Mouse (Mus musculus) midbrain, postnatal 0 days (tissue): ENCODE data around the gene Ttc24. TPM values are rescaled to one million over a fixed set of nuclear protein-coding genes. Genes with fewer than 3 reads are reported as not detected.

Source experiments
- ATAC-seq: fragments of 200-750 bp; cut with Nextera tagmentation; 2 replicates; pipeline ENCODE4 v1.8.0; 2017; ENCODE audit warnings: moderate number of reproducible peaks, mild to moderate bottlenecking, moderate TSS enrichment, moderate library complexity; ENCODE audit not compliant: low FRiP score
- DNase-seq: peaks from one replicate; pipeline ENCODE4 v3.0.0-alpha.2; 2015; ENCODE audit warnings: low spot score
- H3K27ac ChIP-seq: fragments of 300-500 bp; sonication (generic); 2 replicates; pipeline ENCODE4 v1.5.1; 2014; ENCODE audit warnings: low read depth, mild to moderate bottlenecking, low read length, mixed read lengths
- H3K27me3 ChIP-seq: fragments of 300-500 bp; sonication (generic); 2 replicates; pipeline ENCODE4 v1.6.1; 2014; ENCODE audit warnings: low read length, control low read depth, mixed read lengths; ENCODE audit not compliant: insufficient read depth
- H3K36me3 ChIP-seq: fragments of 300-500 bp; sonication (generic); 2 replicates; pipeline ENCODE4 v1.6.1; 2014; ENCODE audit warnings: low read length, control low read depth, mixed read lengths; ENCODE audit not compliant: insufficient read depth
- H3K4me1 ChIP-seq: fragments of 300-500 bp; sonication (generic); 2 replicates; pipeline ENCODE4 v1.6.1; 2014; ENCODE audit warnings: mild to moderate bottlenecking, control low read depth, antibody characterized with exemption, low read length, mixed read lengths; ENCODE audit not compliant: insufficient read depth
- H3K4me2 ChIP-seq: fragments of 300-500 bp; sonication (generic); 2 replicates; pipeline ENCODE4 v1.6.1; 2014; ENCODE audit warnings: low read depth, mild to moderate bottlenecking, low read length, mixed read lengths; ENCODE audit not compliant: poor library complexity, severe bottlenecking
- H3K4me3 ChIP-seq: fragments of 300-500 bp; sonication (generic); 2 replicates; pipeline ENCODE4 v1.5.1; 2014; ENCODE audit warnings: low read depth, mild to moderate bottlenecking, low read length, moderate library complexity
- H3K9ac ChIP-seq: fragments of 300-500 bp; sonication (generic); replicated peaks from 2 replicates; pipeline ENCODE4 v1.6.1; 2014; ENCODE audit warnings: mild to moderate bottlenecking, low read length, moderate library complexity, mixed read lengths; ENCODE audit not compliant: poor library complexity, severe bottlenecking
- H3K9me3 ChIP-seq: fragments of 300-500 bp; sonication (generic); 2 replicates; pipeline ENCODE4 v1.6.1; 2016; ENCODE audit warnings: low read length, control low read depth
- CTCF ChIP-seq: IDR thresholded peaks from 2 replicates; pipeline ENCODE4 v1.5.1; 2016; ENCODE audit warnings: antibody characterized with exemption, mild to moderate bottlenecking
- WGBS: fragments of 180-500 bp; shearing (Covaris S2); extraction: QIAGEN DNeasy Blood & Tissue Kit; methylation state at CpG from one replicate; pipeline ENCODE4 v1.1.7; 2014; 5-methylcytosine and 5-hydroxymethylcytosine counted together
- polyA plus RNA-seq: library from polyadenylated mRNA; unstranded; fragments of >200 nt; fragmentation: Nextera tagmentation; extraction: Ambion mirVana; gene quantifications from 2 replicates; pipeline ENCODE4 v1.2.1, GENCODE M21; 2015
- total RNA-seq: library from RNA; depleted of rRNA; stranded (reverse); fragments of >200 nt; gene quantifications from 2 replicates; pipeline ENCODE4 v1.2.3, GENCODE M21; 2014

The Ttc24 gene
- total and polyA plus RNA-seq, 2 experiments from 2014 or later = not detected

DNA sequence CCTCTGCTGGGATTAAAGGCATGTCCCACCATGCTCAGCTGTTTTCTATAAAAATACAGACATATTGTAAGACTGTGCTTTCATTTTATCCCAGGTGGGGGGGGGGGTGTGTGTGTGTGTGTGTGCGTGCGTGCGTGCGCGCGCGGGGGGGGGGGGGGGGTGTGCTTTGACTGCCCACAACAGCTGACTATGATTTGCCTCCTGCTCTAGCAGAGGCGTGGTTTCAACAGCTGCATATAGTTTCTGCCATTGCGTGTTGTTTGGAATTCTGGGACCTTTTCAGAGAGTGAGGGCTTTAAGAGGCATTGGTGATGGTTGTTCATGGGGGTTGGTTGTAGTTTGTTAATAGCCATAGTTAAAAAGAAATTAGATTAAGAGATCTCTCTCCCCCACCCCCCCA lies 7.4 kb upstream of the Ttc24 start:
- Histone ChIP-seq H3K27me3 (no peaks in the 10 kb centered on the region), H3K4me2 (no peak overlapping the region), H3K4me3 (no peak overlapping the region), H3K36me3 (no peaks in the 10 kb centered on the region), H3K9me3 (no peaks in the 10 kb centered on the region), H3K9ac (no peak overlapping the region), H3K27ac (no peak overlapping the region), H3K4me1 (no peaks in the 10 kb centered on the region)
- 86% methylated on average over 7 of the region's 9 CpGs for WGBS
- DNase-seq = no peak
- TF ChIP-seq CTCF = no peak
- no peak for ATAC-seq

DNA sequence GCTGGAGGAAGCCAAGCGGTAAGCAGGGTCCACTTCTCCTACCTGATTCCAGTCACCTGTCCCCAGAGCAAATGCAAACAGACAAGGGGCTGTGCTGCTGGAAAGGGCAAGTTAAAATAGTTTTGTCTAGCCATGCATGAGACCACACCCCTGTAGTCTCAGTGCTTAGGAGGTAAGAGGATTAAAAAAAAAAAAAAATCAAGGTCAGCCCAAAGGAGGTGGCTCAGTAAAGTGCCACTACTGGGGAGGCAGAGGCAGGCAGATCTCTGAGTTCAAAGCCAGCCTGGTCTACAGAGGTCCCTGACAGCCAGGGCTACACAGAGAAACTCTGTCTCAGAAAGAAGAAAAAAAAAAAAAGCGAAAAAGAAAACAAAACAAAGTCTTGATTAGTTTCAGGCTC lies 5.9 kb upstream of the Ttc24 start:
- H3K9ac ChIP-seq = no peak overlapping the region
- ATAC-seq (no peak), DNase-seq (no peak)
- H3K27ac ChIP-seq = no peak overlapping the region
- no peaks in the 10 kb centered on the region for H3K27me3 ChIP-seq
- no peaks in the 10 kb centered on the region for H3K4me1 ChIP-seq
- H3K4me2 ChIP-seq = no peak overlapping the region
- TF ChIP-seq CTCF = no peak
- H3K4me3 ChIP-seq = no peak overlapping the region
- WGBS = 95% methylated on average over 2 of the region's 2 CpGs
- H3K9me3 ChIP-seq = no peaks in the 10 kb centered on the region
- H3K36me3 ChIP-seq = no peaks in the 10 kb centered on the region

DNA sequence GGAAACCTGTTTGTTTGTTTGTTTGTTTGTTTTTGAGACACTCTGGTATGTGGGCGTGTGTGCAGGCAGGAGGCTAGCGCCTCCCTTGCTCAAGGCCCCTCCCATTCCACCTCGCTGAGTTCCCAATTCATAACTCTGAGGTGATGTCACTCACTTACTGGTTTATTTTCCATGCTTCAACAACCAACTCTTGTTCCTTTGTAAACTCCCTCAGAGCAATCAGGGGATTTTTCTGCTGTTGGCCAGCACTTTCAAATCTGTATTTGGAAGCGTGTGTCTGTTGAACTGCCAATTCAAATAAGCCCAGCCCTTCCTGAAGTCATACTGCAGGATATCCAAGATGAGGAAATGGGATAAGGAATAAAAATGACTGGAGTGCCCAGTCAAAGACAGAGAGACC lies 4.6 kb upstream of the Ttc24 start:
- H3K4me1 ChIP-seq = no peaks in the 10 kb centered on the region
- TF ChIP-seq CTCF = no peak
- no peaks in the 10 kb centered on the region for H3K27me3 ChIP-seq
- no peaks in the 10 kb centered on the region for H3K36me3 ChIP-seq
- ATAC-seq = no peak
- peak overlapping the region; percentile 40; the same call in 1 of the 2 replicates for H3K4me3 ChIP-seq
- no peak for DNase-seq
- no peak overlapping the region for H3K4me2 ChIP-seq
- H3K27ac ChIP-seq = no peak overlapping the region
- no peaks in the 10 kb centered on the region for H3K9me3 ChIP-seq
- 13% methylated on average over 4 of the region's 4 CpGs for WGBS
- no peak overlapping the region for H3K9ac ChIP-seq

DNA sequence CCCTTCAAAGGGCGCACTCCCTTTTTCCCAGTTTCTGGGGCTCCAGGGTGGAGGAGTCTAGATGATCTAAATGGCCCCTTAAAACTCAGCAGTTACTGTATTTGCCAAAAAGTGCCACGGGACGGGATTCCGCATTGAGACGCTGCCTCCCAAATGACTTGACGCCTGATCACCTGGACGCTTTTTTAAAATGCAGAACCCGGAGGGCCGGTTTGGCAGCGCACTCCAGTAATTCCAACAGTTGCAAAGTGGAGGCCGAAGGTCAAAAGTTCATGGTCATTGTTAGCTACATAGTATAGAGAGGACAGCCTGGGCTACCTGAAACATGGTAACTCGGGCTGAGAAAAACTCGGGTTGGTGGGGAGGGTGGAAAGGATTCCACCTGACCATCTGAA lies 4.1 kb upstream of the Ttc24 start:
- H3K27me3 ChIP-seq = no peaks in the 10 kb centered on the region
- H3K27ac ChIP-seq = no peak overlapping the region
- WGBS = 2% methylated on average over 13 of the region's 13 CpGs
- ATAC-seq (no peak), DNase-seq (no peak)
- no peaks in the 10 kb centered on the region for H3K36me3 ChIP-seq
- H3K4me3 ChIP-seq = peak overlapping the region; percentile 40
- H3K9ac ChIP-seq = no peak overlapping the region
- TF ChIP-seq CTCF = no peak
- no peaks in the 10 kb centered on the region for H3K4me1 ChIP-seq
- H3K9me3 ChIP-seq = no peaks in the 10 kb centered on the region
- peak overlapping the region; percentile 95 for H3K4me2 ChIP-seq

- Histone ChIP-seq H3K36me3 (no peaks in the 10 kb centered on the region), H3K9ac (peak within 1 kb of the TSS; percentile 37; the same call in 1 of the 2 replicates), H3K27me3 (no peaks in the 10 kb centered on the region), H3K4me2 (peak within 1 kb of the TSS; percentile 95), H3K4me3 (peak within 1 kb of the TSS; percentile 40), H3K4me1 (no peaks in the 10 kb centered on the region), H3K9me3 (no peaks in the 10 kb centered on the region), H3K27ac (peak within 1 kb of the TSS; percentile 70)
- DNase-seq = peak; percentile 96
- WGBS = 19% methylated on average over 33 of the region's 33 CpGs
- peak; percentile 19; the same call in 1 of the 2 replicates for TF ChIP-seq CTCF
- peak; percentile 86 for ATAC-seq
These were observed 3.5 kb upstream of the Ttc24 start, which contains the start of gene Iqgap3 for GRCm38 (mm10) chr3:88081345-88082223. TSS of gene Iqgap3 (plus strand) at chr3:88081971.

DNA sequence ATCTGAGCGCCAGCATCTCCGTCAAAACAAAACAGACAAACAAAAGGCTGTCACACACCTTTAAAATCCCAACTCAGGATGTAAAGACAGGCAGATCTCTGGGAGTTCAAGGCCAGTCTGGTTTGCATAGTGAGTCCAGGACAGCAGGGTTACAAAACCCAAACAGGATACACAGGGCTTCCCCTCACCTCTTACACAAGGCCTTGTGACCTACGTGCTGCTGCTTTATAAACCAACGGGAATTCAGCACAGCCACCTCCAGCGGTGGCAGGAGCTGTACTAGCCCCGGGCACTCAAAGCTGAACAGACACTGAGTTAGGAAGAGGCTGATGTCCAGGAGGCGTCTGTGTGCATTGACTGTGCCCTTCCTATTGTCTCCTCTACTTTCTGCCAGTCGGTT lies 663 bp downstream of the Ttc24 start:
- TF ChIP-seq CTCF = no peak
- Histone ChIP-seq H3K36me3 (no peaks in the 10 kb centered on the region), H3K27ac (no peak overlapping the region), H3K4me1 (no peaks in the 10 kb centered on the region), H3K4me2 (no peak overlapping the region), H3K27me3 (no peaks in the 10 kb centered on the region), H3K9me3 (no peaks in the 10 kb centered on the region), H3K4me3 (no peak overlapping the region), H3K9ac (no peak overlapping the region)
- 39% methylated on average over 8 of the region's 8 CpGs for WGBS
- DNase-seq (no peak), ATAC-seq (no peak)
